Mouse (Mus musculus) T-helper 1 cell (primary cell): ENCODE results near the gene Usp6nl.

Experiments
- in situ Hi-C: fragments of 300-600 bp; cut with MboI, MseI; formaldehyde crosslinking; loops from one replicate; pipeline ENCODE4 v1.15.1; 2025; ENCODE audit warnings: high pct_unique_total_duplicates

Usp6nl gene

GRCm38 (mm10) chr2:6467318-6467717 is 144.9 kb downstream of the Usp6nl start:
- in situ Hi-C loops, result no loop called here

- in situ Hi-C loops, result no loop called here
These were observed 146.7 kb downstream of the Usp6nl start for GRCm38 (mm10) chr2:6469164-6469563.

GRCm38 (mm10) chr2:6471110-6471611 is 148.7 kb downstream of the Usp6nl start:
- in situ Hi-C loops, result loop anchor here (10.0 kb wide), 1 partner anchor 256 kb away; the partner anchor contains the start of gene Echdc3

- in situ Hi-C loops, result loop anchor here (10.0 kb wide), 1 partner anchor 259 kb away; the partner anchor contains the start of gene Echdc3
These were observed 151.4 kb downstream of the Usp6nl start for GRCm38 (mm10) chr2:6473829-6474228.

GRCm38 (mm10) chr2:6477884-6478283 is 155.4 kb downstream of the Usp6nl start:
- in situ Hi-C loops, result loop anchor here (10.0 kb wide), 1 partner anchor 263 kb away; the partner anchor contains the start of gene Echdc3

GRCm38 (mm10) chr2:6478361-6478965 is 156.0 kb downstream of the Usp6nl start:
- in situ Hi-C loops, result loop anchor here (10.0 kb wide), 1 partner anchor 264 kb away; the partner anchor contains the start of gene Echdc3

- in situ Hi-C loops, result loop anchor here (10.0 kb wide), 1 partner anchor 264 kb away; the partner anchor contains the start of gene Echdc3
These were observed 156.5 kb downstream of the Usp6nl start for GRCm38 (mm10) chr2:6478966-6479391.

- in situ Hi-C loops, result loop anchor here (10.0 kb wide), 1 partner anchor 265 kb away; the partner anchor contains the start of gene Echdc3
These were observed 157.2 kb downstream of the Usp6nl start for GRCm38 (mm10) chr2:6479620-6480019.

GRCm38 (mm10) chr2:6481966-6482365 is 159.5 kb downstream of the Usp6nl start:
- in situ Hi-C loops, result no loop called here

GRCm38 (mm10) chr2:6482411-6482810 is 159.9 kb downstream of the Usp6nl start:
- in situ Hi-C loops, result no loop called here

GRCm38 (mm10) chr2:6483081-6483992 is 160.9 kb downstream of the Usp6nl start:
- in situ Hi-C loops, result no loop called here

GRCm38 (mm10) chr2:6484179-6484578 is 161.7 kb downstream of the Usp6nl start:
- in situ Hi-C loops, result no loop called here

GRCm38 (mm10) chr2:6487566-6488488 is 165.4 kb downstream of the Usp6nl start:
- in situ Hi-C loops, result no loop called here

GRCm38 (mm10) chr2:6488489-6489056 is 166.1 kb downstream of the Usp6nl start:
- in situ Hi-C loops, result no loop called here

GRCm38 (mm10) chr2:6490076-6490475 is 167.6 kb downstream of the Usp6nl start:
- in situ Hi-C loops, result no loop called here

- in situ Hi-C loops, result no loop called here
These were observed 168.4 kb downstream of the Usp6nl start for GRCm38 (mm10) chr2:6490870-6491269.

- in situ Hi-C loops, result no loop called here
These were observed 171.4 kb downstream of the Usp6nl start for GRCm38 (mm10) chr2:6493886-6494285.
